Mouse (Mus musculus): ENCODE results near the gene Slc25a21.

- TF ChIP-seq CTCF (IDR thresholded peaks at IDR 0.05; ENCODE audit: borderline replicate concordance, insufficient read depth, low read depth, low read length) (no peak), POLR2A (IDR thresholded peaks at IDR 0.05; ENCODE audit: borderline replicate concordance, insufficient read depth, low read length) (no peak)
These were observed 96.7 kb downstream of the Slc25a21 start for GRCm38 (mm10) chr12:57100549-57100948.
